Mouse (Mus musculus) forebrain, postnatal 0 days (tissue): ENCODE measurements at regions not wholly inside any gene's neighbourhood (a gene's known extent, or its start where the extent isn't known, plus 50 kb on each side); places are given as distances from the start of the nearest gene placed in this dataset.

Experiments
- ATAC-seq: fragments of 200-750 bp; cut with Nextera tagmentation; 2 replicates; pipeline ENCODE4 v1.8.0; 2017; ENCODE audit warnings: mild to moderate bottlenecking, moderate library complexity
- DNase-seq: peaks from one replicate; pipeline ENCODE4 v3.0.0-alpha.2; 2015
- H3K27ac ChIP-seq: fragments of 300-500 bp; sonication (generic); 2 replicates; pipeline ENCODE4 v1.5.1; 2014; ENCODE audit warnings: low read depth, mild to moderate bottlenecking, antibody characterized with exemption, low read length, moderate library complexity, mixed read lengths
- H3K27me3 ChIP-seq: fragments of 300-500 bp; sonication (generic); 2 replicates; pipeline ENCODE4 v1.6.1; 2014; ENCODE audit warnings: mild to moderate bottlenecking, low read length, mixed read lengths; ENCODE audit not compliant: insufficient read depth
- H3K36me3 ChIP-seq: fragments of 300-500 bp; sonication (generic); 2 replicates; pipeline ENCODE4 v1.6.1; 2014; ENCODE audit warnings: mild to moderate bottlenecking, moderate library complexity; ENCODE audit not compliant: insufficient read depth
- H3K4me1 ChIP-seq: fragments of 300-500 bp; sonication (generic); 2 replicates; pipeline ENCODE4 v1.6.1; 2014; ENCODE audit warnings: antibody characterized with exemption; ENCODE audit not compliant: insufficient read depth
- H3K4me2 ChIP-seq: fragments of 300-500 bp; sonication (generic); 2 replicates; pipeline ENCODE4 v1.6.1; 2014; ENCODE audit warnings: low read depth, mild to moderate bottlenecking, moderate library complexity
- H3K4me3 ChIP-seq: fragments of 300-500 bp; sonication (generic); 2 replicates; pipeline ENCODE4 v1.5.1; 2014; ENCODE audit warnings: low read depth, low read length, mixed read lengths
- H3K9ac ChIP-seq: fragments of 300-500 bp; sonication (generic); 2 replicates; pipeline ENCODE4 v1.6.1; 2014; ENCODE audit warnings: mild to moderate bottlenecking
- H3K9me3 ChIP-seq: fragments of 300-500 bp; sonication (generic); 2 replicates; pipeline ENCODE4 v1.6.1; 2016; ENCODE audit warnings: low read length
- CTCF ChIP-seq: sonication (generic); IDR thresholded peaks from 2 replicates; pipeline ENCODE4 v1.5.1; 2016; ENCODE audit warnings: antibody characterized with exemption, control low read depth, low read depth
- WGBS: fragments of 180-500 bp; shearing (Covaris S2); extraction: QIAGEN DNeasy Blood & Tissue Kit; methylation state at CpG from one replicate; pipeline ENCODE4 v1.1.7; 2014; 5-methylcytosine and 5-hydroxymethylcytosine counted together

DNA sequence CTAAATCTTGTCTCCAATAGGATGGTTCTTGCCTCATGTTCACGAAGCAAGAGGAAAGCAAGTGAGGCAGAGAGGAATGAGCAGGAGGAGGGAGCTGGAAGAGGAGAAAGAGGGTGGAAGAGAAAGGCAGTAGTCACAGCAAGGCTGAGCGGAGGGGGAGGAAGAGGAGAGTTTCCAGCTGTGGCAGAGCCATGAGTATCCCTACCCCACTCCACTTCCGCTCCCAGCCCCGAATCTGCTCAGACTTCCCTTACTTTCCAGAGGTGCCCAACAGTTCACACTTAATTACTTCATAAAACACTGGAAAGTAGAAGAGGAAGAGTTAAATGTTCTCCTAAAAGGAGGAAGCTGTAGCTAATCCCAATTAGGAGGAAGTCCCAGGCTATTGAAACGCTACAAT is 111.6 kb upstream of the Irx6 start:
- Histone ChIP-seq H3K4me3 (no peak overlapping the region), H3K9me3 (no peaks in the 10 kb centered on the region), H3K4me1 (no peaks in the 10 kb centered on the region), H3K9ac (no peak overlapping the region), H3K36me3 (no peaks in the 10 kb centered on the region), H3K27me3 (no peaks in the 10 kb centered on the region; the same call in 1 of the 2 replicates), H3K27ac (no peak overlapping the region), H3K4me2 (no peak overlapping the region)
- no peak for ATAC-seq
- TF ChIP-seq CTCF, result no peak
- no peak for DNase-seq
- 46% methylated on average over 5 of the region's 5 CpGs for WGBS

DNA sequence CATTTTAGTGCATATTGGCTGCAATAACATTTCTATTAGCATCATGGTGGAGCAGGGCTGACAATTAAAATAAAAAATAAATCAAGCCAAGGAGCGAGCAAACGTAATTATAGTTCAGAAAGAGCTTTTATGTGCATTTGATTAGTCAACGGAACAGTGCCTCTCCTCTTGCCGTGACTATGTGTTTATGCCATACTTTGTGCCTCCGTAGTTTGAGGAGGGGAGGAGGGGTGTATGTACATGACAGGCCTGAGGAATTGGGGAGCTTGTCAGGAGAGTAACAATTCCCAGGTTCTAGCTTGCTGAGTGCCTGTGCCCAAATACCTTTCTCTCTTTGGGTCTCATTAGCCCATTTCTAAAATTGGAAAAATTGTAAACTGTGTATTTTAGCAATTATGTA is 111.1 kb upstream of the Irx6 start:
- DNase-seq (no peak), ATAC-seq (no peak)
- Histone ChIP-seq H3K4me1 (no peaks in the 10 kb centered on the region), H3K27ac (no peak overlapping the region), H3K4me3 (no peak overlapping the region), H3K27me3 (no peaks in the 10 kb centered on the region; the same call in 1 of the 2 replicates), H3K4me2 (no peak overlapping the region), H3K9ac (no peak overlapping the region), H3K36me3 (no peaks in the 10 kb centered on the region), H3K9me3 (no peaks in the 10 kb centered on the region)
- WGBS, result 25% methylated on average over 5 of the region's 5 CpGs
- TF ChIP-seq CTCF, result no peak

DNA sequence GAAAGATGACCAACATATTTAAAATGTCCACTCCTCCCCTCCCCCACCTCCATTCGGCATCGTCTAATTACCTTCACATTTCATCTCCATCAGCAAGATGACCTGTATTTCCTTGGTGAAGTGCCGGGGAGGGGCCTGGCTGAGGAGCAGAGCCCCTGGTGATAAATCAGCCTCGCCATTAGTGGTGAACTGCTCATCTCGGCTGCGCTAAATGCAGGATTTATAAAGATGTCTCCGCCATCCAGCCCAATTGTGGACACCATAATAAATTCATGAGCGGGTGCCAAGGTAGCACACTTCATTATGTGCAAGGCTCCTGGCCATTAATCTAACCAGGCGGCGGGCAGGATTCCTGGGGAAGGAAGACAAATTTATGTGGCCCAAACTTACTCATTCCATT is 104.4 kb upstream of the Irx6 start:
- H3K9ac ChIP-seq, result no peak overlapping the region
- no peak overlapping the region for H3K4me2 ChIP-seq
- H3K9me3 ChIP-seq, result no peaks in the 10 kb centered on the region
- H3K27ac ChIP-seq, result no peak overlapping the region
- ATAC-seq (no peak), DNase-seq (no peak)
- H3K4me3 ChIP-seq, result no peak overlapping the region
- no peaks in the 10 kb centered on the region for H3K27me3 ChIP-seq
- no peaks in the 10 kb centered on the region for H3K36me3 ChIP-seq
- no peaks in the 10 kb centered on the region for H3K4me1 ChIP-seq
- WGBS, result 71% methylated on average over 10 of the region's 10 CpGs
- no peak for TF ChIP-seq CTCF

DNA sequence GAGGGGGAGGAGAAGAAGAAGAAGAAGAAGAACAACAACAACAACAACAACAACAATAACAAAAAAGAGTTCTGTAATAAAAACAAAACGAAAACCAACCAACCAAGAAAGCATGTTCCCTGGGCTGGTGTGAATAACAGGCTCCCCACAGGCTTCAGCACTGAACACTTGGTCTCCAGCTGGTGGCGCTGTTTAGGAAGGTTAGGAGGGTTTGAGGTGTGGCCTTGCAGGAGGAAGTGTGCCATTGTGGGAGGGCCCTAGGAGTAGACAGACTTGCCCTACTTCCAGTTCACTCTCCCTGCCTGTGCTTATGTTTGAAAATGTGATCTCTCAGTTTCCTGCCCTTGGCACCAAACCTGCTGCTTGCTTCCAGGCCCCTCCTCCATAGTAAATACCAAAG is 94.6 kb upstream of the Irx6 start:
- Histone ChIP-seq H3K4me1 (no peaks in the 10 kb centered on the region), H3K27ac (no peak overlapping the region), H3K9me3 (no peaks in the 10 kb centered on the region), H3K4me3 (no peak overlapping the region), H3K36me3 (no peaks in the 10 kb centered on the region), H3K4me2 (no peak overlapping the region), H3K27me3 (no peaks in the 10 kb centered on the region), H3K9ac (no peak overlapping the region)
- TF ChIP-seq CTCF, result 0 out of 2 replicates have a peak, but pooled peaks have one; percentile 5
- ATAC-seq (no peak), DNase-seq (no peak)
- WGBS, result 73% methylated on average over 2 of the region's 2 CpGs

DNA sequence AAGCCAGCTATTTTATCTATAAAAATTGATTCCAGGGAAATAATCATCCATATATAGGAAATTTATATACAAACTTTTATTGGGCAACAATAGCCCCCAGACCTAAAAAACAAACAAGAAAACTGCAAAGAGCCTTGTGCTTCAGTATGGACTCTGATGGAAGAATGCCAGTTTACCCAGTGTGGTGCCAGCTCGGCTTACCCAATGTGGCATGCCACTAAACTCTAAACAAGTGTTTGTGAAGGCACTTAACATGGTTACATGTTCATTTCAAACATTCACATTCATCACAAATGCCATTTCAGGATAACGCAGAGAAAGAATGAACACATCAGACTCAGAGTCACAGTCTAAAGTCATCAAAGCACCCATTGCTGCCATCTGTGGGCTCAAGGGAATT is 93.0 kb upstream of the Irx6 start:
- ATAC-seq (no peak), DNase-seq (no peak)
- Histone ChIP-seq H3K9me3 (no peaks in the 10 kb centered on the region), H3K4me2 (no peak overlapping the region), H3K27me3 (no peaks in the 10 kb centered on the region), H3K27ac (no peak overlapping the region), H3K9ac (no peak overlapping the region), H3K4me1 (no peaks in the 10 kb centered on the region), H3K36me3 (no peaks in the 10 kb centered on the region), H3K4me3 (no peak overlapping the region)
- no peak for TF ChIP-seq CTCF
- 64% methylated on average over 2 of the region's 2 CpGs for WGBS

DNA sequence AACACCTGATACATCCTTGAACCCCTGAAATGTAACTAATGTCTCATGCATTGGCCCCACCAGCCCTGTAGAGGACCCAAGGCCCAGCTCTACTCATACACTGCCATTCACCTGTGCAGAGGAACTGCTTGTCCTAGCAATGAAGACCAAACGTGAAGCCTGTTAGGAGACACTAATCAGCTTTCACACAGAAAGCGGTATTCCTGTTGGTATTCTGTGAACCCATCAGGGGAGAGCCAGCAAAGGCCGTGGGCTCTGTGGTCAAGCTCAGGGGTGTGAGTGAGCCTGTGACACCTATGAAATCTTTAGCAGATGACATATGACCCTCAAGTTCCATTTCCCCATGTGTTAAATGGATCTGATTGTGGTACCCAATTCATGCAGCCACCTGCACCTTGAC is 73.3 kb upstream of the Irx6 start:
- ATAC-seq (no peak), DNase-seq (no peak)
- Histone ChIP-seq H3K4me3 (no peak overlapping the region), H3K9ac (no peak overlapping the region), H3K4me1 (no peaks in the 10 kb centered on the region), H3K27me3 (no peaks in the 10 kb centered on the region), H3K27ac (no peak overlapping the region), H3K4me2 (no peak overlapping the region), H3K36me3 (no peaks in the 10 kb centered on the region), H3K9me3 (no peaks in the 10 kb centered on the region)
- no peak for TF ChIP-seq CTCF
- 90% methylated on average over 3 of the region's 3 CpGs for WGBS

DNA sequence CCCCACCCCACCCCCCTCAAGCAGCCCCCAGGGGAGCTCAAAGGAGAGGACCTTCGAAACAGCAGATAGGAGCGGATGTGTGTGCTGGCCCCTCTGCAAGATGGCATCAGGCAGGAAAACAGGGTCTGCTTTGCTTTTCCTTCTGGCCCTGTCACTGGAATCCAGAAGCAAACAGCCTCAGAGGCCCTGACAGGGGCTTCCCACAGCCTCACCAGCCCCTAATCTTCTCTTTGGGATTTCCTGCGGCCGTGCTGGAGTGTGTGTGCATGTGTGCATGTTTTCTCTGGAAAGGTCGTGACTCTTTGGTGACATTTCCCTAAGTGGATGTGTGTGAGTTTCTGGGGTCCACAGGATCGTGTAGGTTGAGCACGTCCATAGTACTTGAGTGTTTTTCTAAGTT is 71.1 kb upstream of the Irx6 start:
- H3K4me2 ChIP-seq, result no peak overlapping the region
- H3K36me3 ChIP-seq, result no peaks in the 10 kb centered on the region
- no peaks in the 10 kb centered on the region for H3K27me3 ChIP-seq
- no peak overlapping the region for H3K27ac ChIP-seq
- no peaks in the 10 kb centered on the region for H3K4me1 ChIP-seq
- DNase-seq (no peak), ATAC-seq (no peak)
- H3K9ac ChIP-seq, result no peak overlapping the region
- 91% methylated on average over 7 of the region's 7 CpGs for WGBS
- no peaks in the 10 kb centered on the region for H3K9me3 ChIP-seq
- no peak overlapping the region for H3K4me3 ChIP-seq
- no peak for TF ChIP-seq CTCF

DNA sequence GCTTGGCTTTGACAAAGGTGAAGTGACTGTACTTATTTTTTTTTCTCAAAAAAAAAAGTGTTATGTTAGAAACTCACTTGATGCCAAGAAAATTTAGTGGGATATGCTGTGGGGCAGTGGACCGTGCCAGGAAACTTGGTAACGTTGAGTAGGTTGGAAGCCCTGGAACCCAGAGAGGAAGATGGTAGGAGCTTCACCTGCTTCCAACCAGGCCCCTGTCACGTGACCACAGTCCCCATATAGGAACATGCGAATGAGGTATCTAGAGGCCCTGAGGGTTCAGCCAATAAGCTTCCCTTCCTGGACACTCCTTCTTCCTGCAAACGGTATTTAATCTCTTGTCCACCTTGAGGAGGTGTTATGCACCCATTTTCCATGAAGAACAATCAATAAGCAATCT is 68.5 kb upstream of the Irx6 start:
- no peak for ATAC-seq
- no peaks in the 10 kb centered on the region for H3K9me3 ChIP-seq
- WGBS, result 83% methylated on average over 5 of the region's 5 CpGs
- no peaks in the 10 kb centered on the region for H3K4me1 ChIP-seq
- H3K9ac ChIP-seq, result no peak overlapping the region
- H3K27me3 ChIP-seq, result no peaks in the 10 kb centered on the region
- no peak for DNase-seq
- TF ChIP-seq CTCF, result no peak
- H3K27ac ChIP-seq, result no peak overlapping the region
- H3K4me3 ChIP-seq, result no peak overlapping the region
- H3K36me3 ChIP-seq, result no peaks in the 10 kb centered on the region
- no peak overlapping the region for H3K4me2 ChIP-seq
